Mouse (Mus musculus): ENCODE measurements around the gene Csrnp3. TPM values are rescaled to one million over a fixed set of nuclear protein-coding genes. Genes with fewer than 3 reads are reported as not detected.

Csrnp3 gene
- total and polyA plus RNA-seq, 3 experiments: not detected

DNA sequence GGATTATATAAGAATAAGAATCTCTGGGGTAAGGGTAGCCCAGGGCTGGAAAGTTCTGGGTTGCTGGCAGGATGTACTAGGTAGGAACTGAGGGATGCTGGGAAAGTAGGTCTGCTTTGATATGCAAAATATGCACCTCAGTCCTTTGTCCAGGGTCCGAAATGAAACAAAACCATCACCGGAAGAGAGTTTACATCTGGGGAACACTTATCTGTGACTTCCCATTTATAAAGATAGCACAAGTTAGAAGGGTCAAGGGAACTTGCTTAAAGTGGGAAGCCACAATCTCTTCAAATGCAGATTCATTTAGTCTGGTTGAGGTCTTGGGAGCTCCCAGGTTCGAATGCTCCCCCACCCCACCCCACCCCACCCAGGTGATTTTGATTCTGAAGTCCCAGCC lies 4.0 kb upstream of the Csrnp3 start:
- TF ChIP-seq ZMIZ1 (IDR thresholded peaks at IDR 0.05; ENCODE audit: low read depth, low read length) (no peak), MYB (IDR thresholded peaks at IDR 0.05; ENCODE audit: low read depth, low read length) (no peak), POLR2AphosphoS5 (IDR thresholded peaks at IDR 0.05; ENCODE audit: borderline replicate concordance, low read depth, low read length) (no peak), SMC3 (IDR thresholded peaks at IDR 0.05; ENCODE audit: low read depth, low read length) (no peak), USF1 (IDR thresholded peaks at IDR 0.05; ENCODE audit: low read depth, low read length) (no peak), TCF12 (IDR thresholded peaks at IDR 0.05; ENCODE audit: low read depth, low read length) (no peak), POLR2AphosphoS2 (IDR thresholded peaks at IDR 0.05; ENCODE audit: low read length) (no peak), NRF1 (IDR thresholded peaks at IDR 0.05; ENCODE audit: insufficient read depth, low read depth, low read length, poor library complexity, severe bottlenecking) (no peak), TBP (IDR thresholded peaks at IDR 0.05; ENCODE audit: low read depth, low read length) (no peak), USF2 (IDR thresholded peaks at IDR 0.05; ENCODE audit: borderline replicate concordance in 1 of 2, insufficient read depth in 1 of 2, low read depth in 1 of 2, low read length in 2 of 2) (no peak), ZC3H11A (IDR thresholded peaks at IDR 0.05; ENCODE audit: low read depth, low read length) (no peak), UBTF (IDR thresholded peaks at IDR 0.05; ENCODE audit: borderline replicate concordance, insufficient read depth, low read depth, low read length) (no peak), BHLHE40 (IDR thresholded peaks at IDR 0.05; ENCODE audit: borderline replicate concordance, low read depth, low read length) (no peak), JUND (IDR thresholded peaks at IDR 0.05; ENCODE audit: low read depth, low read length) (no peak), MEF2A (IDR thresholded peaks at IDR 0.05; ENCODE audit: extremely low read depth, insufficient replicate concordance, low read depth, low read length, poor library complexity, severe bottlenecking) (no peak), NELFE (IDR thresholded peaks at IDR 0.05; ENCODE audit: low read depth, low read length) (no peak), SIN3A (IDR thresholded peaks at IDR 0.05; ENCODE audit: low read length) (no peak)
- DNase-seq (ENCODE audit: low read depth, low spot score): no peak
- no peaks in the 10 kb centered on the region for H3K4me1 ChIP-seq (ENCODE audit: control insufficient read depth in 1 of 2, insufficient read depth in 2 of 2, low read length in 2 of 2)
- no peak overlapping the region for H3K9ac ChIP-seq (ENCODE audit: control insufficient read depth, low read depth, low read length, poor library complexity, severe bottlenecking)
- no peaks in the 10 kb centered on the region for H3K36me3 ChIP-seq (ENCODE audit: control insufficient read depth in 1 of 2, insufficient read depth in 2 of 2, low read length in 2 of 2)
- no peaks in the 10 kb centered on the region for H3K9me3 ChIP-seq (replicated peaks; ENCODE audit: insufficient read depth, low read length)
- no peaks in the 10 kb centered on the region for H3K27me3 ChIP-seq (ENCODE audit: control insufficient read depth in 1 of 2, insufficient read depth in 2 of 2, low read length in 2 of 2)
- no peak overlapping the region for H3K4me3 ChIP-seq (ENCODE audit: control insufficient read depth in 1 of 2, insufficient read depth in 1 of 2, low read depth in 2 of 2, low read length in 2 of 2)
- no peak overlapping the region for H3K27ac ChIP-seq (ENCODE audit: control insufficient read depth, low read depth, low read length)
- H3K79me2 ChIP-seq (ENCODE audit: control insufficient read depth, insufficient read depth, low read length, poor library complexity): no peaks in the 10 kb centered on the region

DNA sequence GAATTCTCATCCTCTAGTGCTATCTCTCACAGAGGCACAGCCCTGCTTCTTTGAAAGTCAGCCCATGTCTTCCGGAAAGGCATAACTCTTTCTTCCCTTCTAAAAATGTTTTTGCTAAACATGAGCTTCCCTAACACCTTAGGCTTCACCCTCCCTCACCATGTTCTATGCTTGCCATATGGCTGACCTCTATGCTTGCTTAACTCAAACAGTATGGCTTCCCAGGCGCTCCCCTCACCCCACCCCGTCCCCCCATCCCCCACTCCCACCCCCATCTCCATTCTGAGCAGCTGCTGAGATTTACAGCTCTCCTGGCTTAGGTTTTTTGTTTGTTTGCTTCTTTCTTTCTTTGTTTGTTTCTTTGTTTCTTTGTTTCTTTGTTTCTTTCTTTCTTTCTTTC lies 3.2 kb upstream of the Csrnp3 start:
- Histone ChIP-seq H3K9me3 (replicated peaks; ENCODE audit: insufficient read depth, low read length) (no peaks in the 10 kb centered on the region), H3K27me3 (ENCODE audit: control insufficient read depth in 1 of 2, insufficient read depth in 2 of 2, low read length in 2 of 2) (no peaks in the 10 kb centered on the region), H3K36me3 (ENCODE audit: control insufficient read depth in 1 of 2, insufficient read depth in 2 of 2, low read length in 2 of 2) (no peaks in the 10 kb centered on the region), H3K79me2 (ENCODE audit: control insufficient read depth, insufficient read depth, low read length, poor library complexity) (no peaks in the 10 kb centered on the region), H3K9ac (ENCODE audit: control insufficient read depth, low read depth, low read length, poor library complexity, severe bottlenecking) (no peak overlapping the region), H3K27ac (ENCODE audit: control insufficient read depth, low read depth, low read length) (no peak overlapping the region), H3K4me1 (ENCODE audit: control insufficient read depth in 1 of 2, insufficient read depth in 2 of 2, low read length in 2 of 2) (no peaks in the 10 kb centered on the region), H3K4me3 (ENCODE audit: control insufficient read depth in 1 of 2, insufficient read depth in 1 of 2, low read depth in 2 of 2, low read length in 2 of 2) (no peak overlapping the region)
- DNase-seq (ENCODE audit: low read depth, low spot score): no peak
- no peak for TF ChIP-seq GABPA (IDR thresholded peaks at IDR 0.05; ENCODE audit: low read depth, low read length)
- no peak for TF ChIP-seq TAL1 (IDR thresholded peaks at IDR 0.05; ENCODE audit: low read length)
- no peak for TF ChIP-seq NELFE (IDR thresholded peaks at IDR 0.05; ENCODE audit: low read depth, low read length)
- TF ChIP-seq POLR2A (IDR thresholded peaks at IDR 0.05; ENCODE audit: control insufficient read depth in 1 of 2, insufficient read depth in 1 of 2, low read depth in 1 of 2, low read length in 2 of 2, poor library complexity in 1 of 2): no peak
- TF ChIP-seq MEF2A (IDR thresholded peaks at IDR 0.05; ENCODE audit: extremely low read depth, insufficient replicate concordance, low read depth, low read length, poor library complexity, severe bottlenecking): no peak
- TF ChIP-seq ETS1 (IDR thresholded peaks at IDR 0.05; ENCODE audit: low read depth, low read length): no peak
- TF ChIP-seq RAD21 (IDR thresholded peaks at IDR 0.05; ENCODE audit: low read depth, low read length): no peak
- no peak for TF ChIP-seq E2F4 (IDR thresholded peaks at IDR 0.05; ENCODE audit: borderline replicate concordance, low read depth, low read length)
- no peak for TF ChIP-seq CHD2 (IDR thresholded peaks at IDR 0.05; ENCODE audit: low read length)
- TF ChIP-seq SIN3A (IDR thresholded peaks at IDR 0.05; ENCODE audit: low read length): no peak
- TF ChIP-seq TCF12 (IDR thresholded peaks at IDR 0.05; ENCODE audit: low read depth, low read length): no peak
- TF ChIP-seq CTCF (IDR thresholded peaks at IDR 0.05 in 2 of 3, conservative IDR thresholded peaks at IDR 0.05 in 1 of 3; ENCODE audit: control insufficient read depth in 1 of 3, insufficient read depth in 1 of 3, low read depth in 2 of 3, low read length in 3 of 3, poor library complexity in 1 of 3, severe bottlenecking in 1 of 3): no peak
- TF ChIP-seq KAT2A (conservative IDR thresholded peaks at IDR 0.05; ENCODE audit: low read depth, low read length): no peak
- no peak for TF ChIP-seq BHLHE40 (IDR thresholded peaks at IDR 0.05; ENCODE audit: borderline replicate concordance, low read depth, low read length)
- no peak for TF ChIP-seq UBTF (IDR thresholded peaks at IDR 0.05; ENCODE audit: borderline replicate concordance, insufficient read depth, low read depth, low read length)
